Mouse (Mus musculus): Measurements from ENCODE around the gene Apeh. TPM values are rescaled to one million over a fixed set of nuclear protein-coding genes. Genes with fewer than 3 reads are reported as not detected.

The Apeh gene
- total and polyA plus RNA-seq, 2 experiments: 53.3 to 116 TPM

GRCm38 (mm10) chr9:108044751-108045492 is 49.5 kb downstream of the Apeh start:
- DNase-seq (ENCODE audit: extremely low read depth, low read depth, low spot score): no peak
- 99% methylated on average over 8 of the region's 8 CpGs for WGBS

More at GRCm38 (mm10) chr9:108044751-108045492, 49.5 kb downstream of the Apeh start:
- TF ChIP-seq CTCF (IDR thresholded peaks at IDR 0.05; ENCODE audit: low read depth, low read length): peak; percentile 33; the same call in 1 of the 2 replicates
- TF ChIP-seq POLR2A (IDR thresholded peaks at IDR 0.05; ENCODE audit: extremely low read depth, insufficient read depth, low read length): no peak
- H3K27me3 ChIP-seq (ENCODE audit: control insufficient read depth, insufficient read depth, low read length): no peaks in the 10 kb centered on the region
- peaks cover 4% of the 10 kb centered on the region; the same call in 1 of the 2 replicates for H3K79me2 ChIP-seq (ENCODE audit: control insufficient read depth, insufficient read depth, low read length)
- H3K4me1 ChIP-seq (ENCODE audit: control insufficient read depth, insufficient read depth, low read length): peaks cover 7% of the 10 kb centered on the region; the same call in 1 of the 2 replicates
- peaks cover 18% of the 10 kb centered on the region for H3K36me3 ChIP-seq (ENCODE audit: control insufficient read depth, insufficient read depth, low read length)
- no peak overlapping the region for H3K9ac ChIP-seq (ENCODE audit: low read depth, low read length)
- H3K4me3 ChIP-seq (ENCODE audit: insufficient read depth, low read depth, low read length): no peak overlapping the region
- H3K27ac ChIP-seq (replicated peaks; ENCODE audit: insufficient read depth, low read depth, low read length): no peak overlapping the region

Other genes with a start within 250 kb of the Apeh start
- gene Rbm6, start 221.4 kb downstream of the Apeh start, total RNA-seq (2014; rRNA removed): 31.8 and 34.4 TPM in 2 replicates
- 8.3 and 9.9 TPM in 2 replicates for gene Rbm6, start 221.4 kb downstream of the Apeh start, polyA plus RNA-seq (2012; rRNA removed)
- gene Mon1a, start 206.5 kb downstream of the Apeh start, total RNA-seq (2014; rRNA removed): 9.2 and 12.4 TPM in 2 replicates
- gene Mon1a, start 206.5 kb downstream of the Apeh start, polyA plus RNA-seq (2012; rRNA removed): 29.2 and 29.6 TPM in 2 replicates
- gene Mst1r, start 187.7 kb downstream of the Apeh start, total RNA-seq (2014; rRNA removed): 0.18 and 0.27 TPM in 2 replicates
- 0.70 and 1.2 TPM in 2 replicates for gene Mst1r, start 187.7 kb downstream of the Apeh start, polyA plus RNA-seq (2012; rRNA removed)
- not detected in 2 replicates for gene Actl11, start 166.1 kb downstream of the Apeh start, total RNA-seq (2014; rRNA removed)
- not detected in 2 replicates for gene Actl11, start 166.1 kb downstream of the Apeh start, polyA plus RNA-seq (2012; rRNA removed)
- gene Camkv, start 158.9 kb downstream of the Apeh start, total RNA-seq (2014; rRNA removed): 0.07 TPM in 1 of 2 replicates, not detected in the other
- not detected in 2 replicates for gene Camkv, start 158.9 kb downstream of the Apeh start, polyA plus RNA-seq (2012; rRNA removed)
- gene Traip, start 144.5 kb downstream of the Apeh start, total RNA-seq (2014; rRNA removed): 0.18 and 0.40 TPM in 2 replicates
- 0.12 and 0.21 TPM in 2 replicates for gene Traip, start 144.5 kb downstream of the Apeh start, polyA plus RNA-seq (2012; rRNA removed)
- 16.4 and 22.0 TPM in 2 replicates for gene Uba7, start 119.1 kb downstream of the Apeh start, total RNA-seq (2014; rRNA removed)
- gene Uba7, start 119.1 kb downstream of the Apeh start, polyA plus RNA-seq (2012; rRNA removed): 19.3 and 30.6 TPM in 2 replicates
- gene Gm20661, start 111.5 kb downstream of the Apeh start, total RNA-seq (2014; rRNA removed): not detected in 2 replicates
- gene Gm20661, start 111.5 kb downstream of the Apeh start, polyA plus RNA-seq (2012; rRNA removed): 0.10 TPM in 1 of 2 replicates, not detected in the other
- 0.87 and 1.3 TPM in 2 replicates for gene Inka1, start 108.7 kb downstream of the Apeh start, total RNA-seq (2014; rRNA removed)
- 1.1 and 1.7 TPM in 2 replicates for gene Inka1, start 108.7 kb downstream of the Apeh start, polyA plus RNA-seq (2012; rRNA removed)
- not detected in 2 replicates for gene Cdhr4, start 102.1 kb downstream of the Apeh start, total RNA-seq (2014; rRNA removed)
- gene Cdhr4, start 102.1 kb downstream of the Apeh start, polyA plus RNA-seq (2012; rRNA removed): 0.19 and 0.44 TPM in 2 replicates
- gene Gm20662, start 98.3 kb downstream of the Apeh start, total RNA-seq (2014; rRNA removed): 1.7 TPM in 1 of 2 replicates, not detected in the other
- 0.44 and 0.76 TPM in 2 replicates for gene Gm20662, start 98.3 kb downstream of the Apeh start, polyA plus RNA-seq (2012; rRNA removed)
- 40.1 and 47.7 TPM in 2 replicates for gene Ip6k1, start 92.1 kb downstream of the Apeh start, total RNA-seq (2014; rRNA removed)
- 45.7 and 46.3 TPM in 2 replicates for gene Ip6k1, start 92.1 kb downstream of the Apeh start, polyA plus RNA-seq (2012; rRNA removed)
- 14.0 and 54.7 TPM in 2 replicates for gene Gmppb, start 45.4 kb downstream of the Apeh start, total RNA-seq (2014; rRNA removed)
- 16.5 and 21.4 TPM in 2 replicates for gene Gmppb, start 45.4 kb downstream of the Apeh start, polyA plus RNA-seq (2012; rRNA removed)
- gene Amigo3, start 41.4 kb downstream of the Apeh start, total RNA-seq (2014; rRNA removed): 0.37 and 0.47 TPM in 2 replicates
- gene Amigo3, start 41.4 kb downstream of the Apeh start, polyA plus RNA-seq (2012; rRNA removed): 1.2 and 2.8 TPM in 2 replicates
- gene Mst1, start 14.2 kb downstream of the Apeh start, total RNA-seq (2014; rRNA removed): 143 and 177 TPM in 2 replicates
- gene Mst1, start 14.2 kb downstream of the Apeh start, polyA plus RNA-seq (2012; rRNA removed): 203 and 264 TPM in 2 replicates
- gene Rnf123, start 11.3 kb downstream of the Apeh start, total RNA-seq (2014; rRNA removed): 19.6 and 29.6 TPM in 2 replicates
- gene Rnf123, start 11.3 kb downstream of the Apeh start, polyA plus RNA-seq (2012; rRNA removed): 79.8 and 97.5 TPM in 2 replicates
- gene Bsn, start 95.8 kb upstream of the Apeh start, total RNA-seq (2014; rRNA removed): under 0.01 TPM in 2 replicates
- gene Bsn, start 95.8 kb upstream of the Apeh start, polyA plus RNA-seq (2012; rRNA removed): under 0.01 TPM in 1 of 2 replicates, not detected in the other
- gene Dag1, start 169.4 kb upstream of the Apeh start, total RNA-seq (2014; rRNA removed): 20.7 and 28.8 TPM in 2 replicates
- gene Dag1, start 169.4 kb upstream of the Apeh start, polyA plus RNA-seq (2012; rRNA removed): 24.9 and 29.9 TPM in 2 replicates
- 5.8 and 9.0 TPM in 2 replicates for gene Nicn1, start 195.8 kb upstream of the Apeh start, total RNA-seq (2014; rRNA removed)
- 15.9 and 21.2 TPM in 2 replicates for gene Nicn1, start 195.8 kb upstream of the Apeh start, polyA plus RNA-seq (2012; rRNA removed)
- gene Amt, start 202.2 kb upstream of the Apeh start, total RNA-seq (2014; rRNA removed): 65.5 and 66.6 TPM in 2 replicates
- gene Amt, start 202.2 kb upstream of the Apeh start, polyA plus RNA-seq (2012; rRNA removed): 45.8 and 54.5 TPM in 2 replicates
- 123 TPM in 2 replicates for gene Rhoa, start 211.5 kb upstream of the Apeh start, total RNA-seq (2014; rRNA removed)
- 64.7 and 82.8 TPM in 2 replicates for gene Rhoa, start 211.5 kb upstream of the Apeh start, polyA plus RNA-seq (2012; rRNA removed)
- gene Tcta, start 211.6 kb upstream of the Apeh start, total RNA-seq (2014; rRNA removed): 17.7 and 17.9 TPM in 2 replicates
- 35.2 and 41.2 TPM in 2 replicates for gene Tcta, start 211.6 kb upstream of the Apeh start, polyA plus RNA-seq (2012; rRNA removed)
- 5,129 and 5,348 TPM in 2 replicates for gene Gpx1, start 244.3 kb upstream of the Apeh start, total RNA-seq (2014; rRNA removed)
- gene Gpx1, start 244.3 kb upstream of the Apeh start, polyA plus RNA-seq (2012; rRNA removed): 8,357 and 9,405 TPM in 2 replicates